Mouse (Mus musculus) thymus, adult 2 months (tissue): ENCODE results near the gene Stom. TPM values are rescaled to one million over a fixed set of nuclear protein-coding genes. Genes with fewer than 3 reads are reported as not detected.

Experiments used
- DNase-seq: peaks from one replicate; pipeline ENCODE4 v3.0.0; 2021
- H3K27ac ChIP-seq: fragments of 200-500 bp; 2 replicates; pipeline ENCODE4 v1.5.1; 2012; ENCODE audit warnings: low read length, control low read depth; ENCODE audit not compliant: control insufficient read depth, insufficient read depth
- H3K27me3 ChIP-seq: fragments of 200-500 bp; 2 replicates; pipeline ENCODE4 v1.6.1; 2012; ENCODE audit warnings: mild to moderate bottlenecking, low read length, moderate library complexity, mixed read lengths; ENCODE audit not compliant: control insufficient read depth, insufficient read depth
- H3K36me3 ChIP-seq: fragments of 200-500 bp; 2 replicates; pipeline ENCODE4 v1.6.1; 2012; ENCODE audit warnings: mild to moderate bottlenecking, low read length, moderate library complexity; ENCODE audit not compliant: control insufficient read depth, insufficient read depth
- H3K4me1 ChIP-seq: fragments of 200-500 bp; replicated peaks from 2 replicates; pipeline ENCODE4 v1.6.1; 2012; ENCODE audit warnings: low read length; ENCODE audit not compliant: control insufficient read depth, insufficient read depth
- H3K4me3 ChIP-seq: fragments of 200-500 bp; 2 replicates; pipeline ENCODE4 v1.5.1; 2012; ENCODE audit warnings: mild to moderate bottlenecking, low read length, control low read depth, moderate library complexity; ENCODE audit not compliant: control insufficient read depth, insufficient read depth
- CTCF ChIP-seq: fragments of 200-500 bp; IDR thresholded peaks from 2 replicates; pipeline ENCODE4 v1.5.1; 2012; ENCODE audit warnings: mild to moderate bottlenecking, control low read depth, low read length, moderate library complexity, borderline replicate concordance; ENCODE audit not compliant: control insufficient read depth, poor library complexity, insufficient read depth; ENCODE audit errors: extremely low read depth
- POLR2A ChIP-seq: fragments of 200-500 bp; IDR thresholded peaks from 2 replicates; pipeline ENCODE4 v1.6.1; 2012; ENCODE audit warnings: mild to moderate bottlenecking, low read length, control low read depth, moderate library complexity; ENCODE audit not compliant: control insufficient read depth, poor library complexity, insufficient read depth; ENCODE audit errors: extremely low read depth
- WGBS: fragments of 180-500 bp; shearing (Covaris S2); methylation state at CpG from one replicate; pipeline ENCODE4 v1.1.7; 2018; 5-methylcytosine and 5-hydroxymethylcytosine counted together
- polyA plus RNA-seq: library from polyadenylated mRNA; depleted of rRNA; stranded (reverse); fragments of >200 nt; gene quantifications from 2 replicates; pipeline ENCODE4 v1.2.3, GENCODE M21; 2012

Gene Stom
- polyA plus RNA-seq, 1 experiment = 19.4 TPM

GRCm38 (mm10) chr2:35367629-35368028 is 30.9 kb upstream of the Stom start, which contains the start of gene 4930568D16Rik:
Gene 4930568D16Rik (minus strand): TSS chr2:35367729.
- Histone ChIP-seq H3K27ac (no peak within 1 kb of the TSS), H3K36me3 (no peaks in the 10 kb centered on the region), H3K4me3 (no peak within 1 kb of the TSS), H3K4me1 (peaks cover 7% of the 10 kb centered on the region), H3K27me3 (no peaks in the 10 kb centered on the region)
- WGBS = 96% methylated on average over 2 of the region's 2 CpGs
- TF ChIP-seq POLR2A (no peak), CTCF (no peak)
- no peak for DNase-seq

DNA sequence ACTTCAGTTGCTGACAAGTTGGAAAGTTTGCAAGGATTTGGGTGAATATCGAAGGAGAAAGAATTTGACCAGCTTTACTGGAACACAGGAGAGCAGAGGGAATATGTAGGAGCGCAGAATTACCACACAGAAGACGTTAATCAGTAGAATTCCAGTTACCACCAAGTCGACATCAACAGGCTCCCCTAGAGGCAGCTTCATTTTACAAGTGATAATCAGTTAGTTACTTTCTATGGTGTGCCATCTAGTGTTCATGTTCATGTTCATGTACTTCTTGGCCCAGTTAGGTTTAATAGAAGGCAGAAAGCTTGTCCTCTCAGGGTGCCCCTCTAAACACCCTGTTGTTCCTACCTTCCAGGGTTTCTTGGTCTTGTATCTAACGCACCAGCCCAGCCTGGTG is 12.4 kb upstream of the Stom start:
- TF ChIP-seq POLR2A = no peak
- TF ChIP-seq CTCF = no peak
- WGBS = 36% methylated on average over 5 of the region's 5 CpGs
- no peak overlapping the region for H3K27ac ChIP-seq
- H3K4me3 ChIP-seq = no peak overlapping the region
- H3K36me3 ChIP-seq = no peaks in the 10 kb centered on the region
- H3K27me3 ChIP-seq = no peaks in the 10 kb centered on the region
- no peaks in the 10 kb centered on the region for H3K4me1 ChIP-seq
- no peak for DNase-seq

DNA sequence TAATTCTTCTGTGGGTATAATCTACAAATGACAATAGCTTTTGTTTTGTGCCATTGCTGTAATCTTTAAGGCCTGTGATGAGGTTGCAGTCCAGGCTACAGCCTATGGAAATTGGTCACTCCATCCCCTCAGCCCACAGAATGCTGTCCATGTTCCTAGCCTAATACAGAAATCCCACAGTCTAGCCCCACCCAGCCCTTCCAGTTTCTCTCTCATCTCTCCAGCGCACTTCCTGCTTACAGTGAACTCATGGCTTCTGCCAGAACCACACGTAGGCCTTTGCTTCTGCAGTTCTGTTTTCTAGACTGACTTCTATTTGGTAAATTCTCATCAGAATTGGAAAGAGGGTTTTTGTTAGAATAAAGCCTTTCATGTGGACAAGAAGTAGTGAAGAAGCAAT is 9.2 kb upstream of the Stom start:
- WGBS = 24% methylated on average over 2 of the region's 2 CpGs
- no peaks in the 10 kb centered on the region for H3K27me3 ChIP-seq
- TF ChIP-seq CTCF (no peak), POLR2A (no peak)
- no peak for DNase-seq
- H3K27ac ChIP-seq = no peak overlapping the region
- no peaks in the 10 kb centered on the region for H3K4me1 ChIP-seq
- no peaks in the 10 kb centered on the region for H3K36me3 ChIP-seq
- no peak overlapping the region for H3K4me3 ChIP-seq

- 70% methylated on average over 3 of the region's 3 CpGs for WGBS
- H3K36me3 ChIP-seq = no peaks in the 10 kb centered on the region
- H3K27ac ChIP-seq = no peak overlapping the region
- TF ChIP-seq POLR2A = no peak
- TF ChIP-seq CTCF = no peak
- no peaks in the 10 kb centered on the region for H3K4me1 ChIP-seq
- no peak for DNase-seq
- H3K27me3 ChIP-seq = no peaks in the 10 kb centered on the region
- no peak overlapping the region for H3K4me3 ChIP-seq
These were observed 5.8 kb upstream of the Stom start for GRCm38 (mm10) chr2:35342605-35343004.

GRCm38 (mm10) chr2:35338707-35339106 is 1.9 kb upstream of the Stom start:
- no peak for DNase-seq
- Histone ChIP-seq H3K4me1 (peaks cover 9% of the 10 kb centered on the region), H3K27ac (no peak overlapping the region), H3K27me3 (no peaks in the 10 kb centered on the region), H3K4me3 (no peak overlapping the region), H3K36me3 (no peaks in the 10 kb centered on the region)
- TF ChIP-seq POLR2A (no peak), CTCF (no peak)
- 90% methylated on average over 6 of the region's 6 CpGs for WGBS

- TF ChIP-seq CTCF (no peak), POLR2A (no peak)
These were observed 1.3 kb upstream of the Stom start for GRCm38 (mm10) chr2:35338036-35338435.

GRCm38 (mm10) chr2:35337419-35337818 is 643 bp upstream of the Stom start:
- Histone ChIP-seq H3K27ac (no peak overlapping the region), H3K27me3 (no peaks in the 10 kb centered on the region), H3K4me3 (no peak overlapping the region), H3K4me1 (peaks cover 9% of the 10 kb centered on the region), H3K36me3 (no peaks in the 10 kb centered on the region)
- TF ChIP-seq POLR2A = no peak
- TF ChIP-seq CTCF = no peak
- no peak for DNase-seq
- 86% methylated on average over 10 of the region's 10 CpGs for WGBS

More at GRCm38 (mm10) chr2:35338036-35338435, 1.3 kb upstream of the Stom start:
- DNase-seq = no peak
- Histone ChIP-seq H3K4me1 (peaks cover 9% of the 10 kb centered on the region), H3K27ac (no peak overlapping the region), H3K27me3 (no peaks in the 10 kb centered on the region), H3K4me3 (no peak overlapping the region), H3K36me3 (no peaks in the 10 kb centered on the region)
- WGBS = 76% methylated on average over 1 of the region's 1 CpGs
